Mouse (Mus musculus): ENCODE results near the gene Sfpq.

The Sfpq gene

DNA sequence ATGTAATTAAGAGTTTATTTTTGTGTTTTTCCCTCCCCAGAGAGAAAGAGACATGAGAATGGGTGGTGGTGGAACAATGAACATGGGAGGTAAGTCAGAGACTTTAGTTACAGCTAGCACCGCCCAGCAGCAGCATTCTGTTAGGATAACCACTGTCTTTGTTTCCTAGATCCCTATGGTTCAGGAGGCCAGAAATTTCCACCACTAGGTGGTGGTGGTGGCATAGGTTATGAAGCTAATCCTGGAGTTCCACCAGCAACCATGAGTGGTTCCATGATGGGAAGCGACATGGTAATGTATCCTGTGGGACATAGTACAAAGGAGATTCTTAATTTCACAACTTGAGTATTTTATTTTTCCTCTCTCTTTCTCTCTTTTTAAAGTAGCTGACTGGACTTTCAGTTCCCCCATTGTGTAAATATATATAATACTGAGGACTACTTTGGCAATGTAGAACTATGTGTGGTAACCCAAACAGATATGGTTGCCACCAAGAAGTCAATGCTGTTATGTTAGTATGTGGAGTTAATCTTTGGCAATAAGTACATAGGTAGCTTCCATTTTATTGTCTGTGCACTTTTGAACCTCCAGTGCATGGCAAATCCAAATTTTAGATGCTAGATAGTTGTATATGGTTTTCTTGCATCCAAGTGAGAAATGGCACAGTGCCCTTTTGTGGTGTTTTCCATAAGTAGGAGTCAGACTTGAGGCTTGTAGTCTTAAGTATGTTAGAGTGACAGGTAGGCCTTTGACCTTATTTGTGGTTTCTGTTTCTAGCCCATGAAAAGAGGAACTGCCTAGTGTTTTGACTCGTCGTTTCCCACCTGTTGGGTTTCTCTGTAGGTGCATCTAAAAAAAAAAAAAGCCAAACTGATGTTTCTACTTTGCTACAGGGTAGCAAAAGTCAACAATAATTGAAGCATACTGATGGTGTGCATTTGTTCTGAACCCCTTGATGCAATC is 6.4 kb downstream of the Sfpq start:
- in situ Hi-C loops (cut with MboI, MseI), result no loop called here

DNA sequence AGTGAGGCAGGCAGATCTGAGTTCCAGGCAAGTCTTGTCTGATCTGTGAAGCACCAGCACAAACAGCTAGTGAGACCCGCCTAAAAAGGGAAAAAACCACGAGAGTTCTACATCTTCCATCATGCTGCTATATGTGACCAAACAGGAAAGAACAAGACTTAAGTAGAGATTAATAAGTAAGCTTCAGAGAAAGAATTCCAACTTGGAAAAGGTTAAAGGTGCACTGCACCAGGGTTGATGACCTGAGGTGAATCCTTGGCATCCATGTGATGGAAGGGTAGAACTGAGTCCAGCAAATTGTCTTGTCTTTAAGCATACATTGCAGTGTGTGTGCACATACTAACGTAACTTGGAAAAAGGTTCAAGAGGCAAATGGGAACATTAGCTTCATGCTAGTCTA is 16.0 kb downstream of the Sfpq start:
- in situ Hi-C loops (cut with MboI, MseI), result loop anchor here (5.0 kb wide), 1 partner anchor 215 kb away; no protein-coding TSS in a partner anchor

DNA sequence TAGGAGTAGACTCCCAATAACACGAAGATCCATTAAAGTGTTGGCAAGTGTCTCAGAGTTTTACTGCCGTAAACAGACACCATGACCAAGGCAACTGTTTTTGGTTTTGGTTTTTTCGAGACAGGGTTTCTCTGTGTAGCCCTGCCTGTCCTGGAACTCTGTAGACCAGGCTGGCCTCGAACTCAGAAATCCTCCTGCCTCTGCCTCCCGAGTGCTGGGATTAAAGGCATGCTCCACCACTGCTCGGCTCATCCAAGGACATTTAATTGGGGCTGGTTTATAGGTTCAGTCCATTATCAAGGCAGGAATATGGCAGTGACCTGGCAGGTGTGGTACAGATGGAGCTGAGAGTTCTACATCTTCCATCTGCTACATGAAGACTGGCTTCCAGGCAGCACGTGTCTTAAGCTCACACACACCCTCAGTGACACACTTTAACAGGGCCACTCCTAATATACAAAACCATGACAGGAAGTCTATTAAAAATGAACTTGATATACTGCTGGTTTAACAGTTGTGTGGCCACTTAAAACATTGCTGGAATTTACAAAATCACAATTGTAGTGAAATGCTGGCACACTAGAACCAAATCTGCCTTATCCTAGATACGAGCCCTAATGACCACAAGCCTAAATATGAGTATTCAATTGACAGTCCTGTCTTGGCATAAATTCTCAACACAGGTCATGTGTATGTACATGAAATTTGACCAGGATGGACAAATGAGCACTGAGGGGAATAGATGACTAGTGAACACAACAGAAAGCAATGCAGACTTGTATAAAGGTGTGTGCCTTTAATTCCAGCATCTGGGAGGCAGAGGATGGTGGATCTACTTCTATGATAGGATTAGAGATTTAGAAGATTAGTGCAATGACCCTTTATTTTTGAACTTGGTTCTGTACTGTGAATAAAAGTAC is 17.0 kb downstream of the Sfpq start:
- in situ Hi-C loops (cut with MboI, MseI), result loop anchor here (5.0 kb wide), 1 partner anchor 214 kb away; no protein-coding TSS in a partner anchor

DNA sequence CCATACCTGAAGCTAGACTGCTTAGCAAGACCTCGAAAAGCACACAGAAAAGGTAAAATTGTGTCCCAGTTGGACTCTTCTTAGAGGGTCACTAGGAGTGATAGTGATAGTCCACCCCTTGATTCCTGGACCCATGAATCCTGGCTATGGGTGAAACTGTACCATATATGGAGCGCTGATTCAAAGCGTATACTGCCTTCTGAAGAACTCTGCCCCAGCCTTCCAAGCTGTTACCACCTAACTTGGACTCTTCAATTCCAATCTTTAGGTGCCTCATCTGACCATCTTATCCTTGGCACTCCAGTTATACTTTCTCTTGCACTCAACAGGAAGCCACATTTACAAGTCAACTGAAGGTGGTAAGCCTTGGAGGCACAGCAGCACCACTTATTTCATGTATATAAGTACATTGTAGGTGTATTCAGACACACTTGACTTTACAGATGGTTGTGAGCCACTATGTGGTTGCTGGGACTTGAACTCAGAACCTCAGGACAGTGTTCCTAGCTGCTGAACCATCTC is 17.8 kb downstream of the Sfpq start:
- in situ Hi-C loops (cut with MboI, MseI), result loop anchor here (5.0 kb wide), 1 partner anchor 213 kb away; no protein-coding TSS in a partner anchor

DNA sequence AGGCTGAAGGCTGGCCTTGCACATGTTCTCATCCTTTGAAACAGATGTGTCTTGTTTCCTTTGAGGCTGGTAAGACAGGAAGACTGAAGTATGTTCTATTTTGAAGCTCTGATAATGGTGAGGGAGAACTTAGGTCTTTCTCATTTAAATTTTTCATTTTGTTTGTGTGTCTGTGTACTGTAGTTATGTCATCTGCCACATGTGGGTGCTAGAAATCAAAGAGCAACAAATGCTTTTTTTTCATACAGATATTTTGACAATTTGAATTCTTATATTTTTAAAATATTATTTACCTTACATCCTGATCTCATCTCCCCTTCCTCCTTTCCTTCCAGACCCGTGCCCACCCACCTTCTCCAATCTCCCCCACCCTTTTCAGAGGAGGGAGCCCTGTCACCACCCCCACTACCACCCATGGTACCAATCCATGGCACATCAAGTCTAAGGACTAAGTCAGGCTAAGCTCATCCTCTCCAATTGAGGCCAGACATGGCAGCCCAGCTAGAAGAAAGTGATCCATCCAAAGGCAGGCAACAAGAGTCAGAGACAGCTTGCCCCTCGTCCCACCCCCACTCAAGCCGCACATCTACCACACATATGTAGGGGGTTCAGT is 18.9 kb downstream of the Sfpq start:
- in situ Hi-C loops (cut with MboI, MseI), result loop anchor here (5.0 kb wide), 1 partner anchor 212 kb away; no protein-coding TSS in a partner anchor

DNA sequence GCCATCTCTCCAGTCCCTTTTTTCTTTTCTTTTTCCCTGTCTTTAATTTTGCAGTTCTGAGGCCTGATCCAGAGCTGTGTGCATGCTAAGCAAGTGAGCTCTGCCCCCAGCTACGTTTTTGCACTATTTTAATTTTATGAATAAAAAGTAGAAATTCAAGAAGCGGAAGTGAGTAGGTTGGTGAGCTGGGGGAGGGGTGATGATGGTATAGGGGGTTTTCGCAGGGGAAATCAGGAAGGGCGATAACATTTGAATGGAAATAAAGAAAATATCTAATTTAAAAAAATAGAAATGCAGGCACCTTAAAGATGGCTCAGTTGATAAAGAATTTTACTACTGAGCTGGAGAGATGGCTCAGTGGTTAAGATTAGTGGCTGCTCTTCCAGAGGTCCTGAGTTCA is 22.4 kb downstream of the Sfpq start:
- in situ Hi-C loops (cut with MboI, MseI), result no loop called here

DNA sequence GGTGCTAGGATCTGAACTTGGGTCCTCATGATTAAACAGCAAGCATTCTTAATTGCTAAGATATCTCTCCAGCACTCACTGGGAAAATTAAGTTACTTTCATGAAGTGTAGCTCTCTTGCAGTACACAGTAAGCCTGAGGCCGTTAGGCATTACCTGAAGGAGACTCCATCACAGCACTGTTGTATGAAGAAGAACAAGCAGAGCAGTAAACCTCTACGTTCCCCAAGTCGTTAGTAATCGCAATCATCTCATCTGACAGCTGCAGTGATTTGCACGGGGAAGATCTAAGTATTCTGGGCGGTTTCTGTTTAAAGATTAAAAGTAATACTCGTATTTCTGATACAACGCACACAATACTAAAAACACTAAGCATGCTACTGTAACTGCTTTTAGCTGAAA is 30.0 kb downstream of the Sfpq start:
- in situ Hi-C loops (cut with MboI, MseI), result no loop called here

DNA sequence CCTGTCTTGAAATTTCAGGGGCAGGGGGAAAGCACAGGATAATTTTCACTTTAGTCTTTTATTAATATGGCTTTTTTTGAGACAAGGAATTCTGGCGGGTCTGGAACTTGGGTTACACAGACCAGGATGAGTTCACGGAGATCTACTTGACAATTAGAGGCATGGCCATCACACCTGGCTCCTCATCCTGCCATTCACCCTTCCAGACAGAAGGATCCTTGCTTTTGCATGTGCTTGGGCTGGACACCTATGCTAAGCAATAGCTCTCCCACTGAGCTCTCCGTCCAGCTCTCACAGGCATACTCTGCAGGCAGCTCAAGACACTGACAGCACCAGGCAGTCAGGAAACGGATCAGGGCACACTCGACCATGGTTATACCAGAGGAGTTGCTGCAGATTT is 31.9 kb downstream of the Sfpq start:
- in situ Hi-C loops (cut with MboI, MseI), result no loop called here

DNA sequence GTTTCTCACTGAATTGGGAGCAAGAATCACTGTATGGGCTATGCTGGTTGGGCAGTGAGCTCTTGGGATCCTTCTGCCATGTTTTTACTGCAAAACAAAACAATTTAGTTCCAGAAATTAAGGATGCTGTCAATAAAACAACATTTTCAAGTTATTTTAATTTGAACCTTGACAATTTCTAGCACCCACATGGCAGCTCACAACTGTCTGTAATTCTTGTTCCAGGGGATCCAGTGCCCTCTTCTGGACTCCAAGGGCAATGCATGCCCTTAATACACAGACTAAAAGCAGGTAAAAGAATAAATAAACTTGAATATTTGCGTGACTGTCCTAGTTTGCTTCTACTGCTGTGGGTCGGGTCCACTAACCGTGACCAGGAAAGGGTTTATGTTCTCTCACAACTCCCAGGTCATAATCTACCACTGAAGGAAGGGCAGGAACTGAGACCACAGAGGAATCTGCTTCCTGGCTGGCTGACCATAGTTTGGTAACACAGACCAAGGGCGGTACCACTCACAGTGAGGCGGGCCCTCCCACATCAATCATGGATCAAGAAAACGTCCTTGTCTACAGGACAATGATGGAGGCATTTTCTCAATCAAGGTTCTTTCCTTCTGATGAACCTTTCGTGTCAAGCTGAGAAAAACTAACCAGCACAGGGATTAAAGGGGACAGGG is 33.5 kb downstream of the Sfpq start:
- in situ Hi-C loops (cut with MboI, MseI), result no loop called here

DNA sequence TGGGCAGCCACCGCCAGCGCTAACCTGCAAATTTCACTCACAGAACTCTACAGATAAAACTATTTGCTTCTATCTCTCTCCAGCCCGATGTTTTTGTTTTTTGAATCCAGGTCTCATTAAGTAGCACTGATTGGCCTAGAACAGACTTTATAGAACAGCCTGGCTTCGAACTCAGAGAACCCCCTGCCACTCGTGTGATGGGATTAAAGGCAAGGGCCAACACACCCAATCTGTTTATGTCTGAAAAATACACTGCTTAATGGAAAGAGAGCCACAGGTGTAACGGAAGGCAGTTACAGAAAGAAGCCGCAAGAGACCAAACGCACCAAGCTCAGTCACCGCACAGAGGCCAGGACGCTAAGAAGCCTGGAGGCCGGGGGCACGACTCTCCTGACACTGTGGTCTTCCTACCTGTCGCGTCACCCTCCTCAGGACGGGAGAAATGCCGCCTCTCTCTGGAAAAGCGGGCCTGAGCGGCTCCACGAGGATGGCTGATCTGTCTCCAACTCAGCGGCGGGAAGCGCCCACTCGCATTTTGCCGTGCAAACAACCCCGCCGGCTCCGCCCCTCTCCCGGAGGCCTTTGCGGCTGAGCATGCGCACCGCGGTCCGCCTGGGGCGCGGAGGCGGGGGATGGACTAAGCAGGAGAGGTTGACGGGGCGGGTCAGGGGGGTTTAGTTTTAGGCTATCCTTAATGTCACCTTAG is 39.6 kb downstream of the Sfpq start, which contains the start of gene Zmym1:
Gene Zmym1 (minus strand): TSS at position 568 of the 706 bp plus-strand sequence.
- in situ Hi-C loops (cut with MboI, MseI), result no loop called here

DNA sequence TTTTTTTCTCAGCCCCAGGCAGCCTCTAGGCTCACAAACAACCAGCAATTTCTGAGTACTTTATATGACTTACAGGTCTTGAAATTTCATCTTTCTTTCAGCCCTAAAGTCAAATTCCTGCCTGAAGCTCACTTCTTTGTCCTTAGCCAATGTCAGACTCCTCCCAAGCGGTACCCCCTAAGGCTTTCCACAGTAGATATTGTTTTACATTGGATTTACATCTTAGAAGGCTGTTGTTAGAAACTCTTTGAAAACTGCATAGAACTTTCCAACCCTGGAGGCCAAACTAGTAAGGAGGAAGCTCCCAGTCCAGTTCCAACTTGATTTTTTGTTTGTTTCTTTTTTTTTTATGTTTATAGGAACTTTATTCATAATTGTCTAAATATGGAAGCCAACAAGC is 42.9 kb downstream of the Sfpq start:
- in situ Hi-C loops (cut with MboI, MseI), result no loop called here

DNA sequence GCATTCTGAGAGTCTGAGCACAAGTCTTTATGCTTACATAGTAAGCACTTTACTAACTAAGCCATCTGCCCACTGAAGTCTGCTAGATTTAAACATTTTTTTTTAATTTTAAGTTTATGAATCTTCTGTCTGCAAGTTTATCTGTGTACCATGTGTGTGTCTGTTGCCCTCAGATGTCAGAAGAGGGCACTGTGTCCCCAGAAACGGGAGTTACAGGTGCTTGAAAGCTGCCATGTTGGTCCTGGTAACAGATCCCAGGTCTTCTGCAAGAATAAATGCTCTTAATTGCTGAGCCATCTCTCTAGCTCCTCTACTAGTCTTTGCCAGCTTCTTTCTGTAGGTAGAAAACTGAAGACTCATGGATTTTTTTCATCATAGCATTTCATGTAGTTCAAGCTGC is 53.8 kb downstream of the Sfpq start:
- in situ Hi-C loops (cut with MboI, MseI), result no loop called here

DNA sequence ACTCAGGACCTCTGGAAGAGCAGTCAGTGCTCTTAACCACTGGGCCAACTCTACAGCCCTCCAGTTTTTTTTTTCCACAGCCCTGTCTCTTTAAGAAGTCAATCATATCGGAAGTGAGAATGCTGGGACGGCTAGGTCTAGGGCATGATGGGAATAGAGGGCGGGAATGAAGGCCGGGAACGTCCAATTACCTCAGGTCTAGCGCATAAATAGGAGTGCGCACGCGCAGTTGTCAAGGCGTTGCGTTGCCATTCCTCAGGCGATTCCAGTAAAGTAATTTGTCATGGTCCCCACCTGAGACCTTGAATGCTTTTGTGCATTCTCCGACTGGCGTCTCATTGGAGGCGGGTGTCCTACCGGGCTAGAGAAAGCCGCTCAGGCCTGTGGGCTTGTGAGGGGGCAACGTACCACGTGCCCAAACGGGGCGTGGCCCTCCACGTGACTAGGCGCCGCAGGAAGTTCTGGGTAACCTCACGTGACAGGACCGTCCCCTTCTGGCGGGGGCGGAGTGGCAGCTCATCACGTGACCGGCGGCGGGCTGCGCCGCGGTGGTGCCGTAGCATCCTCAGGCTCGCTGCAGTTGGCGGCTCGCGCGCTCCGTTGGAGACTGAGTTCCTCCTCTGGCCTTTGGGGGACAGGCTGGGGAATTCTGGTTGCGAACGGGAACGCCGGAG is 55.9 kb downstream of the Sfpq start, which contains the start of gene Zmym6:
Gene Zmym6 (plus strand): TSS at position 509 of the 674 bp plus-strand sequence.
- in situ Hi-C loops (cut with MboI, MseI), result no loop called here

DNA sequence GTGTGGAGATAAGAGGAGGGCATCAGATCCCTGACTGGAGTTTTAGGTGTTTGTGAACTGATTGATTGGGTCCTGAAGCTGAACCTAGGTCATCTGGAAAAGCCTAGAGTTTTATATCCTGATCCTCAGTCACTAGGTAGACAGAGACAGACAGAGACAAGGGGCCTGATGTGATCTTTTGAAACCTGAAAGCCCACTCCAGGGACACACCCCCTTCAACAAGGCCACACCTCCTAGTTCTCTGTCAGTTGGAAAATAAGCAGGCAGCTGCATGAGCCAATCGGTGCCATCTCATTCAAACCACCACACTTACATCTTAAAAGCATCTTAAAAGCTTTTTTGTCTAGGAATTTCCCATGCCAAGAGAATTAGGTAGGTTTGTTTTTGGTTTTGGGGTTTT is 59.7 kb downstream of the Sfpq start:
- in situ Hi-C loops (cut with MboI, MseI), result no loop called here

DNA sequence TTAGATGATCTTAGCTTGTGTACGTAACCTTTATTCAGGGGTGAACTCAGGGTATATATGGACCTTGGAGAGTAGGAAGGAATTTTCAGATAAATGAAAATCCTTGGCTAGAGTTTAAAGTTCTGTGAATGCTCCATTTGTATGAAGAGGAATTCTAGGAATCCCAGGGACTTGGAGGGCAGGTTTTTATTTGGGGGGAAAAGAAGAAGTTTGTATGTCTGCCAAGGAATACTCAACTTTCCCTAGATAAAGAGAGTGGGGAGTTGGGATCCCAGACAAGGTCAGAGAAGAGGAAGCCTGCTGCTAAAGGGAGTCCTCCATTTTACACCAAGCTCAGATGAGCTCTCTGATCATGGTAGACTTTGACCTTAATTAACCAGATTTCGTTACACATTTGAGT is 62.0 kb downstream of the Sfpq start:
- in situ Hi-C loops (cut with MboI, MseI), result no loop called here

DNA sequence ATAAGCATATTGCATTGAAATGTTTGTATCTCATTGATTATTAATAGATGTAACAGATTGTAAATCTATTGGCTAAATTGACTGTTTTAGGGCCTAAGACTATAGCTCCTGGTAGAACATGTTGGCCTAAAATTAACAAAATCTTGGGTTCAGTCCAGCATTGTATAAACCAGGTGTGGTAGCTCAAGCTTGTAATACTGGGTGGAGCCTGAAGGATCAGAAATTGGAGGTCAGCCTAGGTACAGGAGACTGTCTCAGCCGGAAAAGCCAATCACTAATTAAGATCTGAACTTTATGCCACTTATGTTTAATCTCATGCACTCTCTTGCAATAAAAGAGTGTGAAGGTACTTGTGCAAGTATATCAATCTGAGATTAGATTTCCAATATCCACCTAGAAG is 64.6 kb downstream of the Sfpq start:
- in situ Hi-C loops (cut with MboI, MseI), result no loop called here
